Mouse (Mus musculus): ENCODE data around the gene 1700028P14Rik. TPM values are rescaled to one million over a fixed set of nuclear protein-coding genes. Genes with fewer than 3 reads are reported as not detected.

Gene 1700028P14Rik
- polyA plus RNA-seq, 1 experiment from 2014 or later, result 1.7 TPM

DNA sequence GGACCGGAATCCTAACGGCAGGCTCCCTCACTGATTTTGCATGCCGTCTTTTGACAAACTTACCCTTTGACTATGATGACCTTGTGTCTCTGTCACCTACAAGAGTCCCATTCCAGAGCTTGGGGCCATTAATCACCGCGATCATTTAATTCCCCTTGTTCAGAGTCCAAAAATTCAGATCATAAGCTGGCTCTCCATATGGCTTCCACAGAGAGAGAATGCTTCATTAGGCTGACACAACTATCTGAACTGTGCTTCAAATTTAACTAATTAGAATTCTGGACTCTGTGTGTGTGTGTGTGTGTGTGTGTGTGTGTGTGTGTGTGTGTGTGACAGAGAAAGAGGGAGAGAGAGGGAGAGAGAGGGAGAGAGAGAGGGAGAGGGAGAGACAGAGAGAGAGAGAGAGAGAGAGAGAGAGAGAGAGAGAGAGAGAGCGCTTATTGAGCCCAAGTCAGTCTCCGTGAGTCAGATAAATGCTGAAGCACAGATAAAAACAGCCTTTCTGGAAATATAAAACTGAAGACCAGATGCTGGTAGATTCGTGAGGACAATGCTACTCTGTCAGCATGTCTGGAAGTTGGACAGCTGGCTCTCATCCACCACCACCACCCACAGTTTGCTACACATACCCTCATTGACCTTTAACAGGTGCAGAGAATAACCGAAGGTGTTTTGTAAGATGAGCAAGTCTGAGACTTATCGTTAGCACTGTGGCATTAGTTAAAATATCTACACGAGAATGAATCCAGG lies 73.8 kb downstream of the 1700028P14Rik start:
- H3K9ac ChIP-seq, result no peak overlapping the region
- peak; percentile 66 for ATAC-seq

DNA sequence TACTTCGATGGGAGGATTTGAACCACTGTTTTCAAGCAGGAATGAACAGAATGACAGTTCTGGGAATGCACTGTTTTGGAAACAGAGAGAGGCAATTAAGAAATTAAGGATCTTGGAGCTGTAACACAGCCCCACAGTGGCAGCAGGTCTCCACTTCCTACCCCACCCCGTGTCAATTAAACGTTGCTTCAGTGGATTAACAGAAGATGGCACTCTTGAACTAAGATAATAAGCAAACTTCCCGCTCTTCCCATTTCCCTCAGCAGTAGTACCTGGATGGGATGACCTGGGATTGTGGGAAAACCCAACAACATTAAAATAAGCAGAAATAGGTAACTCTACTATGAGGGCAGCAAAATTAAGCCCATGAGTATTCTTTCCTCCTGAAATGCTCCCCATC lies 75.9 kb downstream of the 1700028P14Rik start:
- no peaks in the 10 kb centered on the region for H3K27me3 ChIP-seq
- no peak for ATAC-seq

More for the DNA sequence above, 73.8 kb downstream of the 1700028P14Rik start:
- no peaks in the 10 kb centered on the region for H3K36me3 ChIP-seq (ENCODE audit: poor library complexity, severe bottlenecking)
- no peaks in the 10 kb centered on the region for H3K9me3 ChIP-seq (replicated peaks)
- 0 out of 2 replicates have a peak overlapping the region, but pooled peaks have one; percentile 12 for H3K27ac ChIP-seq
- H3K4me3 ChIP-seq, result no peak overlapping the region
- H3K4me1 ChIP-seq, result peaks cover 6% of the 10 kb centered on the region; the same call in 1 of the 2 replicates
- no peaks in the 10 kb centered on the region for H3K27me3 ChIP-seq
- WGBS, result 66% methylated on average over 11 of the region's 11 CpGs
- no peak overlapping the region for H3K4me2 ChIP-seq

DNA sequence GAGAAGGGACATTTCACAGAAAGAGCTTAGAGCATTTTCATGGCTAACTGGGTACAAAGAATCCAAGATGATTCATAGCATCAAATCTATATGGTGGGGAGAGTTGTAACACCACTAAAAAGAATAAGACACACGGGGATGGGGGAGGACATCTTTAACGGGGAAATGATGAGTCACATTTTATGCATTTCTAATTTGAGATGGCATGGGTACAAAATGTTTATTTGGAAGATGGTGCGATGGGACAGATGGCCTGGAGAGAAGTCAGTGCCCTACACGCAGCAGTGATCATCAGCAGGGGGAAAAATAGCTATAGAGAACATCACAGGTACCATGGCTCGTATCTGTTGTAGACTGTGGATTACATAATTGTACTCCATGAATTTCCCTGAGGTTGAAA lies 88.9 kb downstream of the 1700028P14Rik start:
- H3K9ac ChIP-seq, result no peak overlapping the region
- no peaks in the 10 kb centered on the region for H3K27me3 ChIP-seq
- no peaks in the 10 kb centered on the region for H3K9me3 ChIP-seq (replicated peaks)
- no peaks in the 10 kb centered on the region for H3K36me3 ChIP-seq (ENCODE audit: poor library complexity, severe bottlenecking)
- H3K4me2 ChIP-seq, result no peak overlapping the region
- no peak for ATAC-seq
- 87% methylated on average over 5 of the region's 5 CpGs for WGBS
- no peak overlapping the region for H3K27ac ChIP-seq
- H3K4me3 ChIP-seq, result no peak overlapping the region
- no peaks in the 10 kb centered on the region for H3K4me1 ChIP-seq

More for the DNA sequence above, 75.9 kb downstream of the 1700028P14Rik start:
- peaks cover 6% of the 10 kb centered on the region; the same call in 1 of the 2 replicates for H3K4me1 ChIP-seq
- H3K9me3 ChIP-seq (replicated peaks), result no peaks in the 10 kb centered on the region
- H3K27ac ChIP-seq, result no peak overlapping the region
- WGBS, result 56% methylated on average over 4 of the region's 4 CpGs
- no peak overlapping the region for H3K9ac ChIP-seq
- H3K4me2 ChIP-seq, result no peak overlapping the region
- H3K4me3 ChIP-seq, result no peak overlapping the region
- H3K36me3 ChIP-seq (ENCODE audit: poor library complexity, severe bottlenecking), result no peaks in the 10 kb centered on the region

DNA sequence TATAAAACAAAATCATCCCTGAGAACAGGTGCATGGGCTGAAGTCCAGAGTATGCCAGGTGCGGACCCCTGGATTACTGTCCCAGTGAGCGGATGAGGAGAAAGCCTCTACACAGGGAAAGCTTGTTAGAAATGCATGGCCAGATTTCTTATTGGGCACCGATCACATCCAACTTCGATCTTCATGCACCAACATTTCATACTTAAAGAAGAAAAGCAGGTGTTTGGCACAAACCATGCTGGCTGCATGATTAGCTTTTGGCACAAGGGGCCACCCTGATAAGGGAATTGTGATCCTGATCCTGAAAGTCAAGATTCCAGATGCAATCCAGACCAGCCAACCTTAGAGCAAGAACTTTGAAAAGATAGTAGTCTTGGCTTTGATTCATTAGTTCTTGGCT lies 90.0 kb downstream of the 1700028P14Rik start:
- Histone ChIP-seq H3K4me2 (no peak overlapping the region), H3K36me3 (ENCODE audit: poor library complexity, severe bottlenecking) (no peaks in the 10 kb centered on the region), H3K27me3 (no peaks in the 10 kb centered on the region), H3K9ac (no peak overlapping the region), H3K9me3 (replicated peaks) (no peaks in the 10 kb centered on the region), H3K4me1 (no peaks in the 10 kb centered on the region), H3K27ac (no peak overlapping the region), H3K4me3 (no peak overlapping the region)
- 94% methylated on average over 4 of the region's 4 CpGs for WGBS
- no peak for ATAC-seq

DNA sequence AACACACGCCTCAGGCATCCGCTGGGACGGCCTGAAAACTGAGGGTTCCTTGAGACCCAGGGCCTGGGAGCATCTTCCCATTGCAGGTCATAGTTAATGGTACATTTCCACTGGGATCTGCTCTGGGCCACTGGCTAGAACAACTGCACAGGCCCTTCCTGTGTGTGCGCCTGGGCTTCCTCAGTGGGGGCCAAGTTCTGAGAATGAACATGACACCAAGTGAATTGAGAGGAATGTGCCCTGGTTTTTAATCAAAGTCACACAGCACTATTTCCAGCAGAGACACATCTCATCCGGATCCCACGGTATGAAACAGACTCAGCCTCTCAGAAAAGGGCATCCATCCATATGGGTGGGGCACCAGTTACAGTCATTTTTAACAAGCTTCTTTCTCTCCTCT lies 90.6 kb downstream of the 1700028P14Rik start:
- no peak for ATAC-seq
- Histone ChIP-seq H3K9me3 (replicated peaks) (no peaks in the 10 kb centered on the region), H3K27ac (no peak overlapping the region), H3K9ac (no peak overlapping the region), H3K27me3 (no peaks in the 10 kb centered on the region), H3K4me2 (no peak overlapping the region), H3K36me3 (ENCODE audit: poor library complexity, severe bottlenecking) (no peaks in the 10 kb centered on the region), H3K4me1 (no peaks in the 10 kb centered on the region), H3K4me3 (no peak overlapping the region)
- 93% methylated on average over 6 of the region's 6 CpGs for WGBS

DNA sequence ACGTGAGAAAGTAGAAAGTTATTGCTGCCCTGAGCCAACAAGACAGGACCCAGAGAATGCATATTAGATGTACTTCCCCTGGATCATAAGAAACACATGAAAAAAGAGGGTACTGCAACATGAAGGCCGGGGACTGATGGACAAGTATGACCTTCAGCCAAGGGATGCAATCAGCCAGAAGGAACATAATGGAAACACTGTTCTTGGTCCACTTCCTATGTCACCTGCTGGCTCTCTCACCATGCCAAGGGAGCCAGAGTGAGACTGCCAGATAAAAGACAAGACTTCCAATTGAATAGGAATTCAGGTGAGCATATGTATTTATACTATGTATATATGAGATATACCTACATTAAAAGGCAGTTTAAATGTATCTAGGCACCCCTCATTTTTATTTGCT lies 99.2 kb downstream of the 1700028P14Rik start:
- Histone ChIP-seq H3K27me3 (no peaks in the 10 kb centered on the region), H3K36me3 (ENCODE audit: poor library complexity, severe bottlenecking) (no peaks in the 10 kb centered on the region), H3K9me3 (replicated peaks) (no peaks in the 10 kb centered on the region), H3K4me1 (no peaks in the 10 kb centered on the region), H3K4me2 (no peak overlapping the region), H3K4me3 (no peak overlapping the region), H3K27ac (no peak overlapping the region), H3K9ac (no peak overlapping the region)
- no peak for ATAC-seq
- WGBS, result 72% methylated on average over 2 of the region's 2 CpGs

DNA sequence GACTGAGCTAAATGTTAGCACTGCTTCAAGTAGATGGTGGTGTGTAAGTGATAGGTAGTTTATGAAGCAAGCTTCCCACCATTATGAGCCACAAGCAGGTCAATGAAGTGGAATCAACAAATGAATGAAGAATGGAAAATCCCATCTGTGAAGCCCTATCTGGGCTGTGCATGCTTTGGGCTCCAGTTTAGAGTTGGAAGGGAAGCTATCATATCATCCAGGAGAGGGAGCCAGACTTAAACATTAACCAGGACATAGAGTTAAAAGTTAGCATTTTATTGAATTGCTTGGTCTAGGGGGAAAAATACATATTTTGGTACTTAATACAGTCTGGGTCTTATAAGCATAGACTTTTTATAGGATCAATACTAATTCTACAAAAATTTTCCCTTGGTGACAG lies 107.0 kb downstream of the 1700028P14Rik start:
- Histone ChIP-seq H3K27ac (no peak overlapping the region), H3K27me3 (no peaks in the 10 kb centered on the region), H3K9me3 (replicated peaks) (no peaks in the 10 kb centered on the region), H3K36me3 (ENCODE audit: poor library complexity, severe bottlenecking) (no peaks in the 10 kb centered on the region), H3K4me1 (peaks cover 26% of the 10 kb centered on the region), H3K4me2 (no peak overlapping the region), H3K4me3 (no peak overlapping the region), H3K9ac (no peak overlapping the region)
- ATAC-seq, result no peak

DNA sequence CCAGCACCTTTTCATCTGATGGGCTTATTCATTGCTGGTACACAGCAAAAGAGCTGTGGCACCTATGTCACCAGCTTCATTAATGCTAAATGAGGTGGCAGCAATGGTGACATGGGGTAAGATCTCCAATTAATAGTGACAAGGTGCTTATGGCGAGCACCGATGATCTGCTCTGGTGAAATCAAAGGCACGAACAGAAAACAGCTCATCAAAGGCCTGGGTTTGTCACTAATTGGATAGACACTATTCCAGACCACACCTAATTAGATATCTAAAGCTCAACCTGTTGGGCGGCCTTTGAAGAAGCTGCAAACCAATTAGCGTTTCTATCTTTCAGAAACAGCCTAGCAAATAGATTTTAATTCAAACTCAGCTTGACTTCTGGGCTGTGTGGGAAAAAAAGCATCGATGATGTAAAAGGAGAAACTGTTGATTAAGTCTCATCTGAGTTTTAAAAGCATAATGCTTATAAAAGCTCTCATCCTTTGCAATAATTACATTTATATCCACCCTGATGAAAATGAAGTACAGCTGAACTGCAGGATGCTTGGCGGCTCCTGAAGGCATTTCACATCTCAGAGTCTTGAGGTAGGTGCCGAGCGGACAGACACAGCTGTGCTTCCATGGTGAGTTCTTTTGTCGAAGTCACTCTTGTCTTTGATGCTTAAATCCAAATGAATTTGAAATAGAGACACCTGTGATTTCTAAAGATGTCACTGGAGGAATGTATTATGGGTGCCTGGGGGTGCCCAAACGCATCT lies 109.2 kb downstream of the 1700028P14Rik start:
- H3K27ac ChIP-seq, result peak overlapping the region; percentile 2; the same call in 1 of the 2 replicates
- peak; percentile 84; the same call in 1 of the 2 replicates for ATAC-seq
- 18% methylated on average over 11 of the region's 11 CpGs for WGBS
- no peak overlapping the region for H3K4me3 ChIP-seq
- peaks cover 26% of the 10 kb centered on the region for H3K4me1 ChIP-seq
- no peaks in the 10 kb centered on the region for H3K9me3 ChIP-seq (replicated peaks)
- no peak overlapping the region for H3K4me2 ChIP-seq
- H3K36me3 ChIP-seq (ENCODE audit: poor library complexity, severe bottlenecking), result no peaks in the 10 kb centered on the region
- H3K27me3 ChIP-seq, result no peaks in the 10 kb centered on the region
- no peak overlapping the region for H3K9ac ChIP-seq

DNA sequence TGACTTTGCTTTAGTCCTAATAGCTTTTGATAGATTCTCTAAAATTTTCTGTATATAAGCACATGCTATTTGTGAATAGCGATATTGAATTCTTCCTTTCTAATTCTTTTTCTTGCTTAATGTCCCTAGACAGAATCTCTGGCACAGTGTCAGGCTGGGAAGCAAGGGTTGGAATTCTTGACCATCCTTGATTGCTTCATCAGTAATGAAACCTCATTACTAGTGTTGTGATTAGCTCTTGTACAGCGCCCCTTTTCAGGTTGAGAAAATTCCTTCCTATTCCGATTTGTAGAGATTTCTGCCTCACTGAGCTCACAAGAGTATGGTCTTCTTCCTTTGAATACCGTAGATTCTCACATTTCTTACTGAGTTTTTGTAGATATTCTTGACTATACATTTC lies 109.9 kb downstream of the 1700028P14Rik start:
- H3K27me3 ChIP-seq, result no peaks in the 10 kb centered on the region
- H3K27ac ChIP-seq, result no peak overlapping the region
- no peaks in the 10 kb centered on the region for H3K9me3 ChIP-seq (replicated peaks)
- ATAC-seq, result 0 out of 2 replicates have a peak, but pooled peaks have one; percentile 33
- no peak overlapping the region for H3K4me3 ChIP-seq
- no peak overlapping the region for H3K9ac ChIP-seq
- H3K36me3 ChIP-seq (ENCODE audit: poor library complexity, severe bottlenecking), result no peaks in the 10 kb centered on the region
- H3K4me1 ChIP-seq, result peaks cover 26% of the 10 kb centered on the region
- H3K4me2 ChIP-seq, result no peak overlapping the region
- WGBS, result 40% methylated on average over 4 of the region's 4 CpGs

DNA sequence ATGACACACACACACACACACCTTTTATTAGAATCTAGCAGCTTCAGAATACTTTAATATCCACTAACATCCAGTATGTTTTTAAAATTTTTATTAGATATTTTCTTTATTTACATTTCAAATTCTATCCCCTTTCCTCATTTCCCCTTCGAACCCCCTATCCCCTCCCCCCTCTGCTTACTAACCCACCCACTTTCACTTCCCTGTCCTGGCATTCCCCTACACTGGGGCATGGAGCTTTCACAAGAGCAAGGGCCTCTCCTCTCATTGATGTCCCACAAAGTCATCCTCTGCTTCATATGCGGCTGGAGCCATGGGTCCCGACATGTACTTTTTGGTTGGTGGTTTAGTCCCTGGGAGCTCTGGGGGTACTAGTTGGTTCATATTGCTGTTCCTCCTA lies 116.9 kb downstream of the 1700028P14Rik start:
- no peak overlapping the region for H3K9ac ChIP-seq
- no peaks in the 10 kb centered on the region for H3K9me3 ChIP-seq (replicated peaks)
- H3K4me3 ChIP-seq, result no peak overlapping the region
- peaks cover 5% of the 10 kb centered on the region; the same call in 1 of the 2 replicates for H3K4me1 ChIP-seq
- no peaks in the 10 kb centered on the region for H3K27me3 ChIP-seq
- no peak overlapping the region for H3K4me2 ChIP-seq
- no peaks in the 10 kb centered on the region for H3K36me3 ChIP-seq (ENCODE audit: poor library complexity, severe bottlenecking)
- WGBS, result 92% methylated on average over 3 of the region's 3 CpGs
- ATAC-seq, result no peak
- no peak overlapping the region for H3K27ac ChIP-seq

DNA sequence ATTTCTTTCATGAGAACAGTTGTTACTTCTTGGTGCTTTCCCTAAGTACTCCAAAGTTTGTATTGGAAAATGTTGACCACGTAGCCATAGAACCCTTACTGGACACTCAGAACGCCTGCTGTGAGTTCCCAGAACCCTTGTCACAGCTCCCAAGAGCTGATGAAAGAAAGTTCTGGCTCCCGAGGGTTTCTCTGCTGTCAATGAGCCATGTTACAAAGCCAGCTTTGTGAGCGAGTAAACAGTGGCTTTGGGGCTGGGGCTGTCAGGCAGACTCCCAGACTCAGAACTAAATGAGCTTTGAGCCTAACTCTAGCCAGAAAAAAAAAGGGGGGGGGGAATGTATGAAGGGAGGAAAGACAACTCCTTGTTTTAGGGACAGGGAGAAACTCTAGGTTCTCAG lies 120.7 kb downstream of the 1700028P14Rik start:
- no peak overlapping the region for H3K27ac ChIP-seq
- no peaks in the 10 kb centered on the region for H3K9me3 ChIP-seq (replicated peaks)
- ATAC-seq, result no peak
- no peaks in the 10 kb centered on the region for H3K36me3 ChIP-seq (ENCODE audit: poor library complexity, severe bottlenecking)
- H3K27me3 ChIP-seq, result no peaks in the 10 kb centered on the region
- H3K4me2 ChIP-seq, result no peak overlapping the region
- 10% methylated on average over 4 of the region's 4 CpGs for WGBS
- no peak overlapping the region for H3K4me3 ChIP-seq
- H3K4me1 ChIP-seq, result peaks cover 5% of the 10 kb centered on the region; the same call in 1 of the 2 replicates
- no peak overlapping the region for H3K9ac ChIP-seq

DNA sequence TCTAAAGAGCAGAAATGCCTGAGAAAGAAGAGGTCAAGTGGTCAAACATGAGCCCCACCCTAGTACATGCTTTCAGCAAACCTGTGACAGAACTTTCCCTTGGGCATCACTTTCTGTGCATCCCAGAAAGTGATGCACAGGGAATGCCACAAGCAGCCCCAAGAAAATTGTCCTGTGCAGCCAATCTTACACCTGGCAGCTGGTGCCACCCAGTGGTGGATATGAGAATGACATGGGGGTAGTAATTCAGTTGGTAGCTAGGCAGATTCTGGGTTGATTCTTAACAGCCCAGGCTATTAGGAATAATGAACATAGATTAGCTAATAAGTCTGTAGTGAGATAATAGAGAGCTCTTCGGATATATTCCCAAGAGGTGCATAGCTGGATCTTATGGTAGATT lies 128.9 kb downstream of the 1700028P14Rik start:
- no peak overlapping the region for H3K4me3 ChIP-seq
- 22% methylated on average over 1 of the region's 1 CpGs for WGBS
- no peaks in the 10 kb centered on the region for H3K27me3 ChIP-seq
- peak; percentile 50 for ATAC-seq
- H3K9me3 ChIP-seq (replicated peaks), result no peaks in the 10 kb centered on the region
- H3K9ac ChIP-seq, result no peak overlapping the region
- no peak overlapping the region for H3K27ac ChIP-seq
- H3K4me1 ChIP-seq, result no peaks in the 10 kb centered on the region
- H3K4me2 ChIP-seq, result no peak overlapping the region
- no peaks in the 10 kb centered on the region for H3K36me3 ChIP-seq (ENCODE audit: poor library complexity, severe bottlenecking)
